Mouse (Mus musculus): ENCODE results near the gene Cphx3.
"Not testable (repeated sequence)": the region's sequence is repeated elsewhere in the genome, so short reads cannot be mapped to it uniquely, and the experiment has no call there.

Cphx3 gene

DNA sequence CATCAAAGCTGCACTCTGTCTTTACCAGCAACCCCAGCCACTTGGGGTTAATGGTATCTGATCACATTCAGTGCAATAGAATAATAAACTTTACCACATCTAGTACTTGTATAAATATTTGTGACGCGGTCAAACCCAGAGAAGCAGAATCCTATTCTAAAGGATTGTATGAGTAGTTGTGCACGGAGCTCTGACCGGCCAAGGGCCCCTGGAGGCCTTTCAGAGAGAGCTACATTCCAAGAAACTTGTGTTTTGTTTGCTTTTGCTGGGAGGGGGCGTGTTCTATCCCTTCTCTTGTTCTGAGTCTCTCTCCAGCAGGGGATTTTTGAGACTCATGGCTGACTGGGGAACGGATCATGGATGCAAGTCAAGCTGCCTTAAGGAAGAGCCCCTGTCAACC lies 92.9 kb downstream of the Cphx3 start:
- DNase-seq (ENCODE audit: low spot score): not testable (repeated sequence)

DNA sequence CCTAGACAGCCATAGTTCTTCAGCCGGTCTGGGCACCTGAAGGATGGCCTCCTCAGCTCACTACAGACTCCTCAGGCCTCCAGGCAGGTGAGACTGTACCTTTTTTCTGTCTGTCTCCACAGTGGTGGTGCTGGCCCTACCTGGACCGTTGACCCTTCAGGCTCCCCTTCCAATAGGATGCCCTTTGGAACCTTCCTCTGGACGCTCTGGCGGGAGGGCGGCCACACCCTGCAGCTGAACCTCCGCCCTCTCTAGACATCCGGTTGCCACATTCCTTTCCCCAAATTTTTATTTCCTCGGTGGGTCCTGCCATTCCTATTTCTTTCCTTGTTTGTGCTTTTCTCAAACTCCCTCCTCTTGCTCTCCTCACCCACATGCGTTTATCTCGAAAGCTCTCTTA lies 99.6 kb downstream of the Cphx3 start:
- DNase-seq (ENCODE audit: low spot score): not testable (repeated sequence)

DNA sequence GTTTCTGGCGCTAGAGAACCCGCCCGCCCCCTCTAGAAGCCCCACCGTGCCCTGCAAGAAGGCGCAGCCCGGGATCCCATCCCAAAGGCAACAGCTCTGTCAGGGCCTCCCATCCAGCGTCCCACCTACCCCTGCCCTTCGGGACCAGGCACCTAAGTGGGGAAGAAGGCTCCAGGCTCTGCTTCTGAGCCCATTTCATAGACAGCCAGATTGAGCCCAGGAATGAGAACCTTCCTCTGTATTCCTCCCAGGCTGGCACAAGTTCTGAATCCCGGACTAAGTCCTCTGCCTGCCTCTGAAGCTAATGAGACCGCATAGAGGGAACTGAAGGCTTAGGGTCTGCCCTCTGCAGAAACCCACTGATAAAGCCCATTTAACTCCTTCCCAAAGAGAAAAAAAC lies 100.3 kb downstream of the Cphx3 start, which contains the start of gene Plac9b:
TSS of gene Plac9b (minus strand) at position 101 of the 400 bp plus-strand sequence.
- not testable (repeated sequence) for DNase-seq (ENCODE audit: low spot score)

DNA sequence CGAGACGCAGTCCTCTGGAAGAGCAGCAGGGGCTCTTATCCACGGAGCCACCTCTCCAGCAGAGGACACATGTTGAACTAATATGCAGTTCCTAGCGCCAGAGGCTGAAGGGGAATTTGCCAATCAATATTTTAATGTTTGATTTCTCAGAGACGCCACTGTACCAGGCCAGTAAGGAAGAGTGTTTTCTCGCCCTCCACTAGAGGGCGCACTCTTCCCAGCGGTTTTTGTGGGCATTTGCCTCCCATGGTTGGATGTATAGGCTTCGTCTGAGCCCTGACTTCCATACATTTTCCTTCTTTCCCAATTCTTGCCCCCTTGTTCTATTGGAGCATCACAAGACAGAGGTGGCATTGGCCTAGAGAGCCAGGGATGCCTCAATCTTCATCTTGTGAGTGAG lies 104.5 kb downstream of the Cphx3 start:
- not testable (repeated sequence) for DNase-seq (ENCODE audit: low spot score)

DNA sequence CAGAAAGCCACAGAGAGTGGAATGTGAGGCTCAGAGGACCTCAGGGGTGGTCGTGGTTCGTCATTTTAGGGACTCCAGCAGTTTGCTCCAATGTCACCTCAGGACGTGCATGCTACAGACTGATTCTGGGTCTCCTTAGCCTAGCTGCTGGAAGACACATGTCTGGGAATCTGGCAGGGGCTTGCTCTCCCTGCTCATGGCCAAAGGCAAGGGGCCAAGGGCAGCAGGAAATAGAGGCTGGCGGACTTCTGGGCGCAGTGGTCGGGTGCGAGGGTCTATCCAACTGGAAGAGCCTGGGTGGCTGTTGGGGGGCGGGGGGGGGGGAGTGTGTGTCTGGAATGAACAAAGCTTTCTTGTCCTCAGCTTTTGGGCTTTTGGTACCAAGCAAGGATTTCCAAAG lies 106.3 kb downstream of the Cphx3 start:
- not testable (repeated sequence) for DNase-seq (ENCODE audit: low spot score)

DNA sequence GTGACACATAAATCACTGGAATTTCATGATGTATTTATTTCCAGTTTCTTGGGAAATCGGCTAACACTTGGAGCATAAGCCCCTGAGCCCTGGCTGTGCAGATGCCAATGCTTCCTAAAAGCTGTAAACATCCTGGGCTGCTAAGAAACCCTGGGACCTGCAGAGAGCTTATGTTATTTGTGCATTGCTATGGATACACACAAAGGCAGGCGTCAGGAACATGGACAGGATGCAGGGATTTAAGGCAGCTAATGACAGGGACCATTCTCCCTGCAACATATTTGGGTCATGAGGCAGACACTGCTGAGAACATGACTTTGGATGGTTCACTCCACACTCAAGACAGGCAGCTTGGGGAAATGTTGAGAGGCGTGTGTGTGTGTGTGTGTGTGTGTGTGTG lies 115.8 kb downstream of the Cphx3 start:
- DNase-seq (ENCODE audit: low spot score): not testable (repeated sequence)

DNA sequence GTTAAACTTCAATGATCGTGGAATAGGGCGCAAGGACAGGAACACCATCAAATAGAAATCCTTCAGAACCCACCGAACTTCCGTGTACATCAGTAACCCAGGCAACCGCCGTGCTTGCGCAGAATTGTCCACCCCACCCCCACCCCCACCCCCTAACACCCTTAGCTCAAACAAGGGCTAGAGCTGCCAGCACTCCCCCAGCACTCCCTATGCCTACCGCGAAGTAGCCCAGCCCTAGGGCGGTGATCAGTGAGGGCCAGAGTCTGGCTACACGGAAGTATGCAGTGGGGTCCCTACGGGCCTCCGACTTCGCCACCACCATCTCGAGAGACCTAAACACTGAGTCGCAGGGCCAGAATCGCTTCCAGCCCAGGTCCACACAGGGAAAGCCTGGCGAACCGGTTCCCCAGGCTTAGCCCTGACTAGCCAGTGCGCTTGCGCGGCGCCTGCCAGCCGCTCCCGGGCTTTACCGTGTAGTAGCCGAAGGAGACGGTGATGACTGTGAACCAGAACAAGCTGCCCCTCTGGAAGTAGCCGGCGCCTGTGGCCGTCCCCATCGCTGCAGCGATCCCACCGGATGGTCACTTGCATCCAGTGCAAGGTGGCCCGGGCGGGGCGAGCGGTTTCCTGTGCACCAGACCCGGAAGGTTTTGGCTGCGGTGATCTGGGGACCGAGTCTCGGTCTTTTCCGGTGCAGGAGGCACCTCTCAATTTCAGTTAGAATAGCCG lies 124.3 kb downstream of the Cphx3 start:
- not testable (repeated sequence) for DNase-seq (ENCODE audit: low spot score)

DNA sequence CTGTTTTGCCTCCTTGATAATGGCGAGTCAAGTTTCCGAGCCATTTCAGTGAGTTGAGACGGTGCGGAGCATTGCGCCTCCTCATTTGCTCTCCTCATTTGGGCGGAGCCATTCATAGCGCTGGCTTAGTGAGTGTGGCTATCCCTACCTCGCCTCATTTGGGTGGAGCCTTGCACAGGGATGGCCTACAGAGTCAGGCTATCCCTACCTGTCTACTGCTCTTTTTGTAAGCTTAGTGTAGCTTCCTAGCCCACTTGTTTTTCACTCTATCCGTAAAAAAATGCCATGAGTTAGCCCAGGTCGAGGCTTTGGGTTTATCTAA lies 124.8 kb downstream of the Cphx3 start, which contains the start of gene Tmem254b:
TSS of gene Tmem254b (minus strand) at position 116 of the 322 bp plus-strand sequence.
- DNase-seq (ENCODE audit: low spot score): not testable (repeated sequence)

DNA sequence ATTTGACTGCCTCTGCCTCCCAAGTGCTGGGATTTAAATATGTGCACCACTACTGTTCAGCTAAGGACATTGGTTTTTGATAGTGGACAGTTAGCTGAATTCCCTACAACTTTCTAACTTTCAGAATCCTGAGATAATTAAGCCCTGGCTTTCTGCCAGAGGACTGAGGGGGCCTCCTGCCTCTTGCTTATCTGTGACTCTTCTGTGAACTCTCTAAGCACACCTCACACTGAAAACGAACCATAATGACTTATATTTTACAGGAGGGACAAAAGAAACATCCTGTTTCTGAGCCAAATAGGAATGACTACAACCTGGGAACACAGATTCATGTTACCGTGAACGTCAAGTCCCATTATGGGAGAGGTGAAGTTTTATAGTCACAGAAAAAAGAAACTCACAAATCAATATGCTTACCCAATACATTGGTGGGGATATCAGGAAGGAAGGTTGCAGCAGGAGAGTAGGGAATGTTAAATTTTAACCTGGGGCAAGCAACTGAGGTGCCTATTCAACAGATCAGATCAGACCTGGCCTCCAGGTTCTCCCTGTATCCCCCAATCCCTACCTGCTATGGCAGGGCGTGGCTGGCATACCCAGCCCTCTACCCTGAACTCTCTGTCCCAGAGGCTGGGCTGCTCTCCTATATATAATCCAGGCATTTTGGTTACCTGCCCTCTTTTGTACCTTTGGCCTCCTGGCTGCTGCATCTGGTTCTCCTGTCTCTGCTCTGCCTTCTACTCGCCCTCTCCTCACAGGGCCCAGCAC lies 134.3 kb downstream of the Cphx3 start:
- DNase-seq (ENCODE audit: low spot score): not testable (repeated sequence)

DNA sequence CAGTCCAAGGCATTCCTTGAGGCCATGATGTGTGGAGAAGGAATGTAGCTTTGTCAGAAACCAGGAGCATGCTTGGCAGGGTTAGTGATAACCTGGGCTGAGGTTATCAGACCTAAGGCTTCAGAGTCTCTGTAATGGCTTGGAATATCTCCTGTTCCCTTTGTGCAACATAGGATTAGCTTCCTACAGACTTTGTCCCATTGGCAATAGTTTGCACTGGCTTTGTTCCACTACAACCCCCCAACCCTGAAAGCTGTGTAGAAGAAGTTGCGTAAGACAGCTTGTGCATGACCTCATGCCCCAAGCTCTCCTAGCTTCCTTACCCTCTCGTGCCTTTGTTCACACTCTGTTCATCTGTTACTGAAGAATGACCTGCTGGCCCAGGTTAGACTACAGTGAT lies 155.1 kb downstream of the Cphx3 start:
- not testable (repeated sequence) for DNase-seq (ENCODE audit: low spot score)

DNA sequence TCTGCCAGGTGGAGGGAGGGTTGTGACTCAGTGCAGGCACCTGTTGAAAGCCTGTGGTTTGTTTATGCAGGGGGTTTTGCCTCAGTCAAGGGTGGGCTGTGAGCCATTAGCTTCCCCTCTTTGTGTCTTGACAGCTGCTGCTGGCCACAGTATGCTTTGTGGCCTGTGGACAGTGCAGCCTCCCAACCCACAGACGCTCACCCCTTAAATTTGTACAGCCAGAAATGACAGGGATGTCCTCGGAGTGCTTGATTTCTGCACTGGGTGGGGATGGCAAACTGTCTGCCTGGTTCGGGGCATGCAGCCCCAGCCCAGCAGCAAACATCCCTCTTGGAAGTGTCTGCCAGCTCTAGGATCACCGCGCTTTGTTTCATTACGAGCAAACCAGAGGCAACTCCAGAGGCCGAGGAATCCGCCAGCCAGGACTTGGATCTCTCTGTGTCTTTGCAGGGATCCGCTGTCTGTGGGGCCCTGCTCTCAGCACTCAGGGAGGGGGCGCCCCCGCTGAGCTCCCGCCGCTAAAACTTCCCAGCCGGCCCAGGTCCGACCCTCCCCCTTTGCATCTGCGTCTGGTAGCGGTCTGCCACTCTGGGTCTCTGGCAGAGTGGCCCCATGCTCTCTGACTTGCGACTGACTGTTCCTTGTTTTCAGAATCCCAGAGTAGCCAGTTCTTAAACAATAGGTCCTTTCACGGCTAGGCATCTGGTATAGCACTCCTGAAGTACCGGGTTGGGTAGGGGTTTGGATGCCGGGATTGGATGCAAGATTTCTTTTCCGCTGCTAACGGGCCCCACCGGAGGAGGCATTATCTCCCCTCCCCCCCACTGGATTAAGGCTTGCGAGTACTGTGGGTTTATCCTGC lies 175.9 kb downstream of the Cphx3 start, which contains the start of gene Duxbl3:
TSS of gene Duxbl3 (plus strand) at position 207 of the 862 bp plus-strand sequence.
- DNase-seq (ENCODE audit: low spot score): not testable (repeated sequence)

DNA sequence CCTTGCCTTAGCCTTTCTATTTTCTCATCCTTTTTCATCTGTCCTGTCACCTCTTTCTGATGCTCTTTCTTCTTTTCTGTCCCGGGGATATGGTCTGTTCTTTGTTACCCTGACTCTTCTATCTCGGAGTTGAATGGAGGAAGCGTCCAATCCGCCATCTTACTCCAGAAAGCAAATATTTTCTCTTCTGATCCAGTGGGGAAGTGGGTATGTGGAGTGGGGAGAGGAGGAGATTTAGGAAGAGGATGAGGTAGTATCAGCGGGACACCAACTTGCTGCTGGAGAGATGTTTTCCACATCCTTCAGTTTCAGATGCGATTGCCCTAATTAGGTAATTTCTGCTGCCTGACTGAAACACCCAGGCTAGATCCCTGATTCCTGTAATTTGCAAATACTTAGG lies 176.6 kb downstream of the Cphx3 start:
- DNase-seq (ENCODE audit: low spot score): not testable (repeated sequence)
